Mouse (Mus musculus) gastrocnemius, adult 8-10 months (tissue): Measurements from ENCODE around the gene Scd2. TPM values are rescaled to one million over a fixed set of nuclear protein-coding genes. Genes with fewer than 3 reads are reported as not detected.

Experiments
- microRNA-seq: library from miRNA; unstranded; fragments of <30 nt; microRNA quantifications from one replicate; pipeline ENCODE4 v1.2.0, GENCODE M21; 2022
- total RNA-seq, 4 experiments: library from RNA; stranded (reverse); gene quantifications; 2 replicates each; pipeline ENCODE4 v1.2.4; 2022

Scd2 gene
- total RNA-seq, 4 experiments from 2014 or later, result 3.7 to 7.8 (median 7.1) TPM

Small RNAs within 50 kb of the gene (microRNA-seq; reads per million reads assigned to microRNA genes)
- not detected for gene Mir5114

Other genes with a start within 250 kb of the Scd2 start
- gene Erlin1, start 223.9 kb upstream of the Scd2 start, total RNA-seq, result 1 to 10 TPM; 3.3 to 5.6 (median 4.5) TPM
- 10 to 100 TPM; 11.9 to 18.3 (median 14.9) TPM for gene Chuk, start 186.2 kb upstream of the Scd2 start, total RNA-seq
- gene Cwf19l1, start 157.8 kb upstream of the Scd2 start, total RNA-seq, result 1 to 10 TPM; 6.3 to 8.0 (median 6.5) TPM
- gene Bloc1s2, start 147.2 kb upstream of the Scd2 start, total RNA-seq, result 10 to 100 TPM; 13.0 to 16.2 (median 14.0) TPM
- gene Pkd2l1, start 101.2 kb upstream of the Scd2 start, total RNA-seq, result not detected
- gene Scd3, start 90.4 kb upstream of the Scd2 start, total RNA-seq, result not detected
- under 1 TPM in 1 of 4 experiments, not detected in 3; 0.13 TPM for gene Scd4, start 39.4 kb downstream of the Scd2 start, total RNA-seq
- gene Scd1, start 114.2 kb downstream of the Scd2 start, total RNA-seq, result 10 to 100 TPM in 3 of 4 experiments, 1 to 10 TPM in 1; 9.2 to 25.2 (median 14.3) TPM
- gene Wnt8b, start 199.8 kb downstream of the Scd2 start, total RNA-seq, result not detected